Mouse (Mus musculus): Measurements from ENCODE around the gene Hnrnpl. TPM values are rescaled to one million over a fixed set of nuclear protein-coding genes. Genes with fewer than 3 reads are reported as not detected.

Hnrnpl gene
- total and polyA plus RNA-seq, 3 experiments = 296 to 645 (median 371) TPM

DNA sequence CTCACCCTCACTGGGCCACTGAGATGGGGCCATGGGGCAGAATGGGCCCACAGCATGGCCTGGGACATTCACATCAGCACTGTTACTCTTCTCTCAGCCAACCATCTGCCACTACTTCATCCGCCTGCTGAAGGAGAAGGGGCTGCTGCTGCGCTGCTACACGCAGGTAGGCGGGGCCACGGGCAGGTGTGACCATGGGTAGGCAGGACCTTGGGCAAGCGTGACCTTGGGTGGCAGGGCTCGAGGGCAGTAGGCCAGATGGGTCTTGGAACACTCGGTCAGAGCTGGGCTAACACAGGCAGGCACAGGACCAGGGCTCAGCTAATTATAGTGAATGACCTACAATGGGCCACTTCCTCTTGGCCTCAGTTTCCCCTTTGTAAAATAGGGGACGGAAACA lies 29.5 kb upstream of the Hnrnpl start:
- Histone ChIP-seq H3K4me3 (replicated peaks in 1 of 3; ENCODE audit: low read depth in 2 of 3, low read length in 2 of 3, poor library complexity in 1 of 3) (no peak overlapping the region), H3K27me3 (replicated peaks) (no peaks in the 10 kb centered on the region), H3K9me3 (replicated peaks; ENCODE audit: low read length) (no peaks in the 10 kb centered on the region), H3K9ac (ENCODE audit: insufficient read depth, low read depth) (no peak overlapping the region), H3K79me2 (replicated peaks; ENCODE audit: control insufficient read depth, extremely low read depth, insufficient read depth, poor library complexity, severe bottlenecking) (no peaks in the 10 kb centered on the region), H3K36me3 (replicated peaks in 1 of 2; ENCODE audit: control insufficient read depth in 1 of 2, insufficient read depth in 1 of 2, low read length in 1 of 2) (peaks cover 38 to 71% of the 10 kb centered on the region in 2 experiments), H3K4me1 (ENCODE audit: control insufficient read depth in 1 of 2, insufficient read depth in 2 of 2) (peaks cover 32 to 52% of the 10 kb centered on the region in 2 experiments), H3K4me2 (ENCODE audit: insufficient read depth, low read depth, poor library complexity, severe bottlenecking) (no peak overlapping the region), H3K27ac (ENCODE audit: insufficient read depth, low read depth) (peak overlapping the region; percentile 35)
- DNase-seq (ENCODE audit: extremely low read depth) = no peak
- in situ Hi-C loops (cut with MboI; ENCODE audit: low pct_ligation_motif_present, low pct_unique_long_range_greater_than_20kb, low sequenced_read_pairs) = loop anchor here (25.0 kb wide), 1 partner anchor 258 kb away; no protein-coding TSS in a partner anchor
- dilution Hi-C loops (cut with MboI; ENCODE audit: extremely low pct_ligation_motif_present, extremely low pct_unique_long_range_greater_than_20kb, low sequenced_read_pairs) = no loop called here
- TF ChIP-seq BHLHE40 (IDR thresholded peaks at IDR 0.05; ENCODE audit: low read depth, low read length) (no peak), HCFC1 (IDR thresholded peaks at IDR 0.05; ENCODE audit: low read depth, low read length) (no peak), JUND (conservative IDR thresholded peaks at IDR 0.05; ENCODE audit: low read depth, low read length) (no peak), ELF1 (IDR thresholded peaks at IDR 0.05; ENCODE audit: low read depth, low read length) (no peak), SIN3A (IDR thresholded peaks at IDR 0.05; ENCODE audit: low read length) (no peak), IRF4 (IDR thresholded peaks at IDR 0.05; ENCODE audit: low read depth, low read length) (no peak), KAT2A (IDR thresholded peaks at IDR 0.05; ENCODE audit: insufficient replicate concordance, low read length) (no peak), CTCF (conservative IDR thresholded peaks at IDR 0.05 in 1 of 2, IDR thresholded peaks at IDR 0.05 in 1 of 2; ENCODE audit: low read depth in 2 of 2, low read length in 2 of 2) (no peak)

DNA sequence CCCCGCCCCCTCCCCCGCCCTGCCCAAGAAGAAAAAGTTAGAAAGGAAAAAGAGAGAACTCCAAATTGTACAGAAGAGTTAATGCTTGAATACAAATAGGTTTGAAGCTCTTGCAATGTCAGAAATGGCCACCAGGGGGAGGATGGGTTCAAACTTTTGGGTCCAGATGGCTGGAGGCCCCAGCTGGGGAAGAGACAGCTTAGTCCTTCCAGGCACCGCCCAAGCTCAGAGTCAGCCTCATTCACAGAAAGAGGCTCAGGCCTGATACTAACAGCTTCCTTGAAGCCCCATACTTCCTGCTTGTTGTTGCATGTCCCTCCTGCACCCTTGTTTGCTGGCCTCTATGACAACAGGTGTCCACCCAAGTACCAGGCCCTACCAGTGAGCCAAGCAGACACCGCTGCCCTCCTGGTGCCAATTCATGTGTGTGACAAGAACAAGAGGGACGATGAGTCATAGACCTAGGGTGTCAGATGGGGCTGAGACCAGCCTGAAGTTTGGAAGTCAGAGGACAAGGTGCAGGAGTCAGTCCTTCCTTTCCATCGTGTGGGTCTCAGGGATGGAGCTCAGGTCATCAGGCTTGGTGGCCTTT lies 28.2 kb upstream of the Hnrnpl start:
- DNase-seq (ENCODE audit: extremely low read depth) = peak; percentile 95
- in situ Hi-C loops (cut with MboI; ENCODE audit: low pct_ligation_motif_present, low pct_unique_long_range_greater_than_20kb, low sequenced_read_pairs) = loop anchor here (25.0 kb wide), 1 partner anchor 257 kb away; no protein-coding TSS in a partner anchor
- peak overlapping the region in 2 of 3 experiments; percentile 27 to 31 for H3K4me3 ChIP-seq (replicated peaks in 1 of 3; ENCODE audit: low read depth in 2 of 3, low read length in 2 of 3, poor library complexity in 1 of 3)
- TF ChIP-seq SMC3 (IDR thresholded peaks at IDR 0.05; ENCODE audit: low read depth, low read length) (peak; percentile 96), RAD21 (IDR thresholded peaks at IDR 0.05; ENCODE audit: low read depth, low read length) (peak; percentile 89), MXI1 (IDR thresholded peaks at IDR 0.05; ENCODE audit: low read depth, low read length) (peak; percentile 45; the same call in 1 of the 2 replicates), UBTF (IDR thresholded peaks at IDR 0.05; ENCODE audit: low read depth, low read length) (no peak), ELF1 (IDR thresholded peaks at IDR 0.05; ENCODE audit: low read depth, low read length) (peak; percentile 69; the same call in 1 of the 2 replicates), BHLHE40 (IDR thresholded peaks at IDR 0.05; ENCODE audit: low read depth, low read length) (no peak), HCFC1 (IDR thresholded peaks at IDR 0.05; ENCODE audit: low read depth, low read length) (peak; percentile 11; the same call in 1 of the 2 replicates), EP300 (IDR thresholded peaks at IDR 0.05; ENCODE audit: low read length) (no peak), MAFK (IDR thresholded peaks at IDR 0.05; ENCODE audit: insufficient replicate concordance, low read length) (no peak; the same call in 1 of the 2 replicates), PAX5 (IDR thresholded peaks at IDR 0.05; ENCODE audit: low read length) (no peak), MEF2A (IDR thresholded peaks at IDR 0.05; ENCODE audit: borderline replicate concordance, low read depth, low read length) (peak; percentile 59), TCF12 (IDR thresholded peaks at IDR 0.05; ENCODE audit: low read depth, low read length) (peak; percentile 83), POLR2AphosphoS2 (IDR thresholded peaks at IDR 0.05; ENCODE audit: low read depth, low read length) (no peak; the same call in 1 of the 2 replicates), IRF4 (IDR thresholded peaks at IDR 0.05; ENCODE audit: low read depth, low read length) (peak; percentile 62), RCOR1 (conservative IDR thresholded peaks at IDR 0.05; ENCODE audit: low read depth, low read length) (no peak), CTCF (conservative IDR thresholded peaks at IDR 0.05 in 1 of 2, IDR thresholded peaks at IDR 0.05 in 1 of 2; ENCODE audit: low read depth in 2 of 2, low read length in 2 of 2) (peak; percentile 58 to 92; a peak in 3 of 4 replicates), SIN3A (IDR thresholded peaks at IDR 0.05; ENCODE audit: low read length) (peak; percentile 89), CHD1 (IDR thresholded peaks at IDR 0.05; ENCODE audit: low read depth, low read length) (no peak), MYC (IDR thresholded peaks at IDR 0.05; ENCODE audit: low read depth, low read length) (peak; percentile 73; the same call in 1 of the 2 replicates), NELFE (IDR thresholded peaks at IDR 0.05; ENCODE audit: low read depth, low read length) (no peak; the same call in 1 of the 2 replicates), TBP (conservative IDR thresholded peaks at IDR 0.05; ENCODE audit: low read depth, low read length) (0 out of 2 replicates have a peak, but pooled peaks have one; percentile 41), ZNF384 (IDR thresholded peaks at IDR 0.05; ENCODE audit: low read depth, low read length) (peak; percentile 79), ZC3H11A (IDR thresholded peaks at IDR 0.05; ENCODE audit: low read depth, low read length) (peak; percentile 67; the same call in 1 of the 2 replicates), MAZ (IDR thresholded peaks at IDR 0.05; ENCODE audit: low read depth, low read length) (peak; percentile 46; the same call in 1 of the 2 replicates), POLR2A (IDR thresholded peaks at IDR 0.05; ENCODE audit: low read depth, low read length) (peak; percentile 47), MAX (IDR thresholded peaks at IDR 0.05; ENCODE audit: low read length) (peak; percentile 9; the same call in 1 of the 2 replicates), GABPA (IDR thresholded peaks at IDR 0.05; ENCODE audit: insufficient replicate concordance, low read depth, low read length) (no peak)
- peaks cover 34 to 65% of the 10 kb centered on the region in 2 experiments for H3K4me1 ChIP-seq (ENCODE audit: control insufficient read depth in 1 of 2, insufficient read depth in 2 of 2)
- H3K4me2 ChIP-seq (ENCODE audit: insufficient read depth, low read depth, poor library complexity, severe bottlenecking) = peak overlapping the region; percentile 56
- H3K36me3 ChIP-seq (replicated peaks in 1 of 2; ENCODE audit: control insufficient read depth in 1 of 2, insufficient read depth in 1 of 2, low read length in 1 of 2) = peaks cover 32 to 71% of the 10 kb centered on the region in 2 experiments
- H3K27me3 ChIP-seq (replicated peaks) = no peaks in the 10 kb centered on the region
- no peaks in the 10 kb centered on the region for H3K79me2 ChIP-seq (replicated peaks; ENCODE audit: control insufficient read depth, extremely low read depth, insufficient read depth, poor library complexity, severe bottlenecking)
- H3K9ac ChIP-seq (ENCODE audit: insufficient read depth, low read depth) = peak overlapping the region; percentile 64
- dilution Hi-C loops (cut with MboI; ENCODE audit: extremely low pct_ligation_motif_present, extremely low pct_unique_long_range_greater_than_20kb, low sequenced_read_pairs) = no loop called here
- peak overlapping the region; percentile 99 for H3K27ac ChIP-seq (ENCODE audit: insufficient read depth, low read depth)
- H3K9me3 ChIP-seq (replicated peaks; ENCODE audit: low read length) = no peaks in the 10 kb centered on the region

Measured in CH12.LX (cell line).